Mouse (Mus musculus) intestine, postnatal 0 days (tissue): Measurements from ENCODE around the gene Mfsd6. TPM values are rescaled to one million over a fixed set of nuclear protein-coding genes. Genes with fewer than 3 reads are reported as not detected.
A peak's percentile ranks its signal among the peaks of the same experiment; 100 is the strongest.

Experiments used
- ATAC-seq: fragments of 200-750 bp; cut with Nextera tagmentation; 2 replicates; pipeline ENCODE4 v1.8.0; 2017; ENCODE audit warnings: mild to moderate bottlenecking, moderate TSS enrichment, moderate library complexity
- H3K27ac ChIP-seq: fragments of 300-500 bp; sonication (generic); 2 replicates; pipeline ENCODE4 v1.5.1; 2014; ENCODE audit warnings: mild to moderate bottlenecking, low read depth, low read length, moderate library complexity
- H3K27me3 ChIP-seq: fragments of 300-500 bp; sonication (generic); replicated peaks from 2 replicates; pipeline ENCODE4 v1.6.1; 2014; ENCODE audit warnings: low read length, mixed read lengths; ENCODE audit not compliant: control insufficient read depth, insufficient read depth
- H3K36me3 ChIP-seq: fragments of 300-500 bp; sonication (generic); 2 replicates; pipeline ENCODE4 v1.6.1; 2014; ENCODE audit warnings: mild to moderate bottlenecking, moderate library complexity; ENCODE audit not compliant: control insufficient read depth, insufficient read depth
- H3K4me1 ChIP-seq: fragments of 300-500 bp; sonication (generic); replicated peaks from 2 replicates; pipeline ENCODE4 v1.6.1; 2014; ENCODE audit warnings: antibody characterized with exemption, low read length, mixed read lengths; ENCODE audit not compliant: control insufficient read depth, insufficient read depth
- H3K4me2 ChIP-seq: fragments of 300-500 bp; sonication (generic); replicated peaks from 2 replicates; pipeline ENCODE4 v1.6.1; 2014; ENCODE audit warnings: low read depth, mild to moderate bottlenecking, moderate library complexity
- H3K4me3 ChIP-seq: fragments of 300-500 bp; sonication (generic); 2 replicates; pipeline ENCODE4 v1.5.1; 2014; ENCODE audit warnings: low read depth, low read length
- H3K9ac ChIP-seq: fragments of 300-500 bp; sonication (generic); 2 replicates; pipeline ENCODE4 v1.6.1; 2014; ENCODE audit warnings: mild to moderate bottlenecking, low read depth, low read length
- H3K9me3 ChIP-seq: fragments of 300-500 bp; sonication (generic); 2 replicates; pipeline ENCODE4 v1.6.1; 2016; ENCODE audit warnings: mixed run types; ENCODE audit not compliant: control insufficient read depth
- CTCF ChIP-seq: sonication (generic); IDR thresholded peaks from 2 replicates; pipeline ENCODE4 v1.5.1; 2016; ENCODE audit warnings: low read depth, mild to moderate bottlenecking, control low read depth, antibody characterized with exemption, moderate library complexity
- WGBS: fragments of 180-500 bp; shearing (Covaris S2); extraction: QIAGEN DNeasy Blood & Tissue Kit; methylation state at CpG from one replicate; pipeline ENCODE4 v1.1.7; 2014; 5-methylcytosine and 5-hydroxymethylcytosine counted together
- polyA plus RNA-seq: library from polyadenylated mRNA; unstranded; fragments of >200 nt; fragmentation: Nextera tagmentation; extraction: Ambion mirVana; gene quantifications from 2 replicates; pipeline ENCODE4 v1.2.1, GENCODE M21; 2015

The Mfsd6 gene
- polyA plus RNA-seq, 1 experiment from 2014 or later, result 9.1 TPM

DNA sequence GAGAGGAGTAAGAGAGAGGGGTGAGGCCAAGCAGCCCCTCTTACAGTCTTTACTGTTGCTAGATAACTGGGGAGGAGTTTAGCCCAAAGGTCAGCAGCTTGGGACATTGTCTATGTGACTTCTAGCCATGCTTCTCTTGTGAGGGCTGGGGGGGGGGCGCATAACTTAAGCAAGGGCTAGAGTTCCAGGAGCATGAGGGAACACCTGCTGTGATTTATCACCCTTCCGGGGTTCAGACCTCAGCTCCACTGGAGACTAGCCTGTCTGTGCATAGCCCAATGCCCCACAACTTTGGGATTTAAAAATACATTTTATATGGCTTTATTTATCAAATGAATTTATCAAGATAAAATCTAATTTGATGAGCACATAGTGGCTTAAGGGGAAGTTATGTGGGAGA lies 89.2 kb downstream of the Mfsd6 start:
- ATAC-seq, result no peak
- TF ChIP-seq CTCF, result no peak
- 95% methylated on average over 2 of the region's 2 CpGs for WGBS

DNA sequence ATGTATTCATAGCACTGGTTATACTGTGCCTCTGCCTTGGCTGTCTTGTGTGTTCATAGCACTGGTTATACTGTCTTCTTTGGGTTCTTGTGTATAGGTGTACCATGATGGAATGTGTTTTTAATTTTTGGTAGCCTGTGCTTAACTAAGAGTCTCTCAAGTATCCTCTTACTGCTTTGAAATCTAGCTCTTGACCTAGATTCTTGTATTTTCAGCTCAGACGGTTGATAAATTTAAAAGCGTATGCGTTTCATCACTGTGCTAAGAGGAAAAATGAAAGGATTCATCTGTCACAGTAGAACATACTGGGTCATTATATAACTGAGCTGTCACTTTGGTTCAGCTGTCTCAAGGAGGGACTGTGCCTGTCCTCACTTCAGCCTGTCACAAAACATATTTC lies 91.3 kb downstream of the Mfsd6 start:
- no peak overlapping the region for H3K4me3 ChIP-seq
- H3K4me2 ChIP-seq, result no peak overlapping the region
- WGBS, result 94% methylated on average over 3 of the region's 3 CpGs
- H3K27me3 ChIP-seq, result no peaks in the 10 kb centered on the region
- no peak for ATAC-seq
- no peaks in the 10 kb centered on the region for H3K4me1 ChIP-seq
- H3K9me3 ChIP-seq, result no peaks in the 10 kb centered on the region
- no peak for TF ChIP-seq CTCF
- no peak overlapping the region for H3K27ac ChIP-seq
- no peak overlapping the region for H3K9ac ChIP-seq
- H3K36me3 ChIP-seq, result 0 out of 2 replicates have a peak, but pooled peaks cover 10% of the 10 kb centered on the region

More for the DNA sequence above, 89.2 kb downstream of the Mfsd6 start:
- Histone ChIP-seq H3K9me3 (no peaks in the 10 kb centered on the region), H3K27ac (no peak overlapping the region), H3K4me2 (no peak overlapping the region), H3K4me1 (no peaks in the 10 kb centered on the region), H3K36me3 (0 out of 2 replicates have a peak, but pooled peaks cover 10% of the 10 kb centered on the region), H3K4me3 (no peak overlapping the region), H3K9ac (no peak overlapping the region), H3K27me3 (no peaks in the 10 kb centered on the region)

DNA sequence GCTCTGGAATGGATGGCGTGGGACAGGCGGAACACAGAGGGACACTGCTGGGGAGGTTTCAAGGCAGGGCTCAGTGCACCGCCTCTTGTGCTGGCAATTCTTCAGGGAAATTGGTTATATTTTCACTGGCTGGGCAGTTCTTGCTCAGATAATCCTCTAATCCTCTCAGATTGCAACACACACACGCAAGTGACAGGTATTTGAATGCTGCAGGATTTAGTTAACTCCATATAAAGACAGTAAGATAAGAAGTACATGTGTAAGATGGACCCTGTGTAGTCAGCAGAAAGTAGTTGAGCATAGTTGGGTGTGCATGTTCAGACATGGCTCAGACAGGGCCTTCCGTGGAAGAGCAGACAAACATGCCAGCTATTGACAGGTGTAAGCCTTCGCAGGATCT lies 93.0 kb downstream of the Mfsd6 start:
- 73% methylated on average over 6 of the region's 6 CpGs for WGBS
- H3K4me2 ChIP-seq, result no peak overlapping the region
- H3K27ac ChIP-seq, result no peak overlapping the region
- no peaks in the 10 kb centered on the region for H3K27me3 ChIP-seq
- H3K36me3 ChIP-seq, result 0 out of 2 replicates have a peak, but pooled peaks cover 9% of the 10 kb centered on the region
- H3K9me3 ChIP-seq, result no peaks in the 10 kb centered on the region
- no peak overlapping the region for H3K9ac ChIP-seq
- H3K4me3 ChIP-seq, result no peak overlapping the region
- no peak for TF ChIP-seq CTCF
- no peak for ATAC-seq
- H3K4me1 ChIP-seq, result no peaks in the 10 kb centered on the region

DNA sequence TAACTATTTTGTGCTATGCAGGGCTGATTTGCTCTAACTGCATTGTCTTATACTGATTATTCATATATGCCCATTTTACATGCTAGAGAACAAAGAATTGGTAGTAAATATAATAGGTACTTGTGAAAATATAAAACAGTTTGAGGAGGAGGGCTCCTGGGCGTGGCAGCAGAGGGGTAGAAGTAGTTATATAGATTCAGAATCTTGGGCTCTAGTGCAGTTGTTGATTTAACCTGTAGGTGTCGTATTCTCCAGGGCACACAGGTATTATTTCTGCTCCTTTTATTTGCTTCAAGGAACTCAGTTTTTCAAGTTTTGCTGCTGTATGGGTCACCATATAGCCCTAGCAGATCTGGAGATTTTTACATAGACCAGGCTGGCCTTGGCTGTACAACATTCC lies 95.7 kb downstream of the Mfsd6 start:
- ATAC-seq, result no peak
- peak; percentile 59 for TF ChIP-seq CTCF
- H3K4me3 ChIP-seq, result no peak overlapping the region
- H3K36me3 ChIP-seq, result no peaks in the 10 kb centered on the region
- H3K9ac ChIP-seq, result no peak overlapping the region
- no peaks in the 10 kb centered on the region for H3K27me3 ChIP-seq
- 56% methylated on average over 2 of the region's 2 CpGs for WGBS
- H3K27ac ChIP-seq, result no peak overlapping the region
- H3K9me3 ChIP-seq, result no peaks in the 10 kb centered on the region
- H3K4me1 ChIP-seq, result no peaks in the 10 kb centered on the region
- peak overlapping the region; percentile 58 for H3K4me2 ChIP-seq

- peak overlapping the region; percentile 63 for H3K27ac ChIP-seq
- TF ChIP-seq CTCF, result no peak
- ATAC-seq, result peak; percentile 83
- peak overlapping the region; percentile 87 for H3K4me3 ChIP-seq
- no peaks in the 10 kb centered on the region for H3K9me3 ChIP-seq
- WGBS, result 1% methylated on average over 6 of the region's 6 CpGs
- peak overlapping the region; percentile 58 for H3K4me2 ChIP-seq
- H3K9ac ChIP-seq, result peak overlapping the region; percentile 55
- no peaks in the 10 kb centered on the region for H3K36me3 ChIP-seq
- H3K4me1 ChIP-seq, result no peaks in the 10 kb centered on the region
- no peaks in the 10 kb centered on the region for H3K27me3 ChIP-seq
Measured at GRCm38 (mm10) chr1:52630937-52631299, 96.3 kb downstream of the Mfsd6 start.

GRCm38 (mm10) chr1:52630248-52630936 lies 96.9 kb downstream of the Mfsd6 start, which contains the start of gene Nemp2:
Gene Nemp2 (plus strand): TSS chr1:52630703.
- Histone ChIP-seq H3K27ac (peak within 1 kb of the TSS; percentile 63), H3K27me3 (no peaks in the 10 kb centered on the region), H3K4me1 (no peaks in the 10 kb centered on the region), H3K36me3 (no peaks in the 10 kb centered on the region), H3K9me3 (no peaks in the 10 kb centered on the region), H3K4me2 (peak within 1 kb of the TSS; percentile 58), H3K4me3 (peak within 1 kb of the TSS; percentile 87), H3K9ac (peak within 1 kb of the TSS; percentile 55)
- under 1% methylated on average over 42 of the region's 44 CpGs for WGBS
- peak; percentile 92 for ATAC-seq
- TF ChIP-seq CTCF, result peak; percentile 94
